Mouse (Mus musculus) liver, embryonic 16.5 days (tissue): ENCODE data around the gene 1190007I07Rik. TPM values are rescaled to one million over a fixed set of nuclear protein-coding genes. Genes with fewer than 3 reads are reported as not detected.
A peak's percentile ranks its signal among the peaks of the same experiment; 100 is the strongest.
"Not testable (repeated sequence)": the region's sequence is repeated elsewhere in the genome, so short reads cannot be mapped to it uniquely, and the experiment has no call there.

ENCODE experiments used
- ATAC-seq: fragments of 200-750 bp; cut with Nextera tagmentation; 2 replicates; pipeline ENCODE4 v1.8.0; 2017; ENCODE audit warnings: low read depth, mild to moderate bottlenecking, moderate number of reproducible peaks, moderate library complexity
- H3K27ac ChIP-seq: fragments of 300-500 bp; sonication (generic); 2 replicates; pipeline ENCODE4 v1.5.1; 2014; ENCODE audit warnings: mild to moderate bottlenecking, low read length
- H3K27me3 ChIP-seq: fragments of 300-500 bp; sonication (generic); 2 replicates; pipeline ENCODE4 v1.6.1; 2014; ENCODE audit warnings: low read depth, low read length, mixed read lengths; ENCODE audit not compliant: control insufficient read depth, insufficient read depth
- H3K36me3 ChIP-seq: fragments of 300-500 bp; sonication (generic); 2 replicates; pipeline ENCODE4 v1.6.1; 2014; ENCODE audit warnings: mild to moderate bottlenecking; ENCODE audit not compliant: control insufficient read depth, insufficient read depth
- H3K4me1 ChIP-seq: fragments of 300-500 bp; sonication (generic); 2 replicates; pipeline ENCODE4 v1.6.1; 2014; ENCODE audit warnings: low read depth, low read length, mixed read lengths; ENCODE audit not compliant: control insufficient read depth
- H3K4me2 ChIP-seq: fragments of 300-500 bp; sonication (generic); 2 replicates; pipeline ENCODE4 v1.6.1; 2014; ENCODE audit warnings: low read depth, low read length, mixed read lengths
- H3K4me3 ChIP-seq: fragments of 300-500 bp; sonication (generic); 2 replicates; pipeline ENCODE4 v1.5.1; 2014; ENCODE audit warnings: low read depth, mild to moderate bottlenecking, low read length
- H3K9ac ChIP-seq: fragments of 300-500 bp; sonication (generic); 2 replicates; pipeline ENCODE4 v1.6.1; 2014; ENCODE audit warnings: low read depth, low read length
- H3K9me3 ChIP-seq: fragments of 300-500 bp; sonication (generic); replicated peaks from 2 replicates; pipeline ENCODE4 v1.6.1; 2016; ENCODE audit warnings: low read length; ENCODE audit not compliant: control insufficient read depth
- WGBS: fragments of 180-500 bp; shearing (Covaris S2); extraction: QIAGEN DNeasy Blood & Tissue Kit; methylation state at CpG from one replicate; pipeline ENCODE4 v1.1.7; 2014; ENCODE audit not compliant: insufficient replicate concordance; 5-methylcytosine and 5-hydroxymethylcytosine counted together
- polyA plus RNA-seq: library from polyadenylated mRNA; unstranded; fragments of >200 nt; fragmentation: Nextera tagmentation; extraction: Ambion mirVana; gene quantifications from 2 replicates; pipeline ENCODE4 v1.2.1, GENCODE M21; 2015

1190007I07Rik gene
- polyA plus RNA-seq, 1 experiment from 2014 or later, result 20.1 TPM

GRCm38 (mm10) chr10:82631133-82631532, 8.1 kb upstream of the 1190007I07Rik start:
- H3K4me1 ChIP-seq, result peaks cover 18% of the 10 kb centered on the region
- peak overlapping the region; percentile 85 for H3K4me3 ChIP-seq
- H3K9ac ChIP-seq, result no peak overlapping the region
- no peak overlapping the region for H3K27ac ChIP-seq
- peaks cover 4% of the 10 kb centered on the region; the same call in 1 of the 2 replicates for H3K36me3 ChIP-seq
- peak overlapping the region; percentile 64 for H3K4me2 ChIP-seq
- 75% methylated on average over 7 of the region's 7 CpGs for WGBS
- no peak for ATAC-seq
- no peaks in the 10 kb centered on the region for H3K9me3 ChIP-seq
- no peaks in the 10 kb centered on the region for H3K27me3 ChIP-seq

GRCm38 (mm10) chr10:82630497-82630896, 7.5 kb upstream of the 1190007I07Rik start:
- peak overlapping the region; percentile 64 for H3K4me2 ChIP-seq
- H3K9ac ChIP-seq, result peak overlapping the region; percentile 83
- WGBS, result 19% methylated on average over 7 of the region's 7 CpGs
- peaks cover 4% of the 10 kb centered on the region; the same call in 1 of the 2 replicates for H3K36me3 ChIP-seq
- peak overlapping the region; percentile 2; the same call in 1 of the 2 replicates for H3K27ac ChIP-seq
- no peaks in the 10 kb centered on the region for H3K27me3 ChIP-seq
- ATAC-seq, result no peak
- H3K9me3 ChIP-seq, result no peaks in the 10 kb centered on the region
- peaks cover 18% of the 10 kb centered on the region for H3K4me1 ChIP-seq
- peak overlapping the region; percentile 85 for H3K4me3 ChIP-seq

- Histone ChIP-seq H3K4me2 (peak within 1 kb of the TSS; percentile 98), H3K27ac (peak within 1 kb of the TSS; percentile 81), H3K9ac (peak within 1 kb of the TSS; percentile 83), H3K4me1 (peaks cover 18% of the 10 kb centered on the region), H3K4me3 (peak within 1 kb of the TSS; percentile 85)
- not testable (repeated sequence) for H3K27me3 ChIP-seq, H3K9me3 ChIP-seq, H3K36me3 ChIP-seq
- WGBS, result under 1% methylated on average over 64 of the region's 78 CpGs
- peak; percentile 98 for ATAC-seq
These were observed 6.7 kb upstream of the 1190007I07Rik start, which contains the start of gene Tdg for GRCm38 (mm10) chr10:82629586-82630255. Tdg (plus strand) TSS chr10:82629828.

- H3K9me3 ChIP-seq, result no peaks in the 10 kb centered on the region
- H3K27ac ChIP-seq, result peak overlapping the region; percentile 81
- WGBS, result 7% methylated on average over 11 of the region's 11 CpGs
- peaks cover 18% of the 10 kb centered on the region for H3K4me1 ChIP-seq
- peak overlapping the region; percentile 85 for H3K4me3 ChIP-seq
- H3K9ac ChIP-seq, result peak overlapping the region; percentile 83
- peak; percentile 3 for ATAC-seq
- no peaks in the 10 kb centered on the region for H3K27me3 ChIP-seq
- H3K36me3 ChIP-seq, result 0 out of 2 replicates have a peak, but pooled peaks cover 4% of the 10 kb centered on the region
- peak overlapping the region; percentile 98 for H3K4me2 ChIP-seq
These were observed 6.1 kb upstream of the 1190007I07Rik start for GRCm38 (mm10) chr10:82629111-82629585.

- ATAC-seq, H3K9ac ChIP-seq, H3K36me3 ChIP-seq, H3K4me1 ChIP-seq, H3K9me3 ChIP-seq, H3K27me3 ChIP-seq: not testable (repeated sequence)
- Histone ChIP-seq H3K27ac (peak overlapping the region; percentile 76), H3K4me2 (peak overlapping the region; percentile 73), H3K4me3 (peak overlapping the region; percentile 80)
- 2% methylated on average over 2 of the region's 2 CpGs for WGBS
These were observed 515 bp upstream of the 1190007I07Rik start for GRCm38 (mm10) chr10:82623553-82623932.

- H3K4me2 ChIP-seq, result peak overlapping the region; percentile 73
- whole genome bisulfite sequencing, result 10% methylated on average over 9 of the region's 9 CpGs
- no peaks in the 10 kb centered on the region for H3K27me3 ChIP-seq
- H3K4me1 ChIP-seq, result no peaks in the 10 kb centered on the region
- peak overlapping the region; percentile 80 for H3K4me3 ChIP-seq
- no peak overlapping the region for H3K27ac ChIP-seq
- H3K9ac ChIP-seq, result peak overlapping the region; percentile 80
- ATAC-seq, result no peak; the same call in 1 of the 2 replicates
- H3K9me3 ChIP-seq, result no peaks in the 10 kb centered on the region
- no peaks in the 10 kb centered on the region for H3K36me3 ChIP-seq
These were observed 793 bp downstream of the 1190007I07Rik start for GRCm38 (mm10) chr10:82622235-82622634.

- H3K9ac ChIP-seq, H3K4me3 ChIP-seq, H3K4me2 ChIP-seq, H3K9me3 ChIP-seq, H3K36me3 ChIP-seq, H3K4me1 ChIP-seq, ATAC-seq, H3K27me3 ChIP-seq, H3K27ac ChIP-seq: not testable (repeated sequence)
- 43% methylated on average over 4 of the region's 4 CpGs for WGBS
These were observed 28.6 kb downstream of the 1190007I07Rik start for GRCm38 (mm10) chr10:82594421-82594820.

GRCm38 (mm10) chr10:82589673-82590072, 33.4 kb downstream of the 1190007I07Rik start:
- not testable (repeated sequence) for H3K9ac ChIP-seq, H3K27me3 ChIP-seq, H3K4me2 ChIP-seq, H3K36me3 ChIP-seq, ATAC-seq, H3K9me3 ChIP-seq, H3K4me3 ChIP-seq, H3K27ac ChIP-seq, H3K4me1 ChIP-seq
- 68% methylated on average over 9 of the region's 9 CpGs for WGBS

- WGBS, result 89% methylated on average over 11 of the region's 11 CpGs
- not testable (repeated sequence) for H3K9ac ChIP-seq, H3K4me1 ChIP-seq, H3K9me3 ChIP-seq, ATAC-seq, H3K4me2 ChIP-seq, H3K27ac ChIP-seq, H3K27me3 ChIP-seq, H3K36me3 ChIP-seq, H3K4me3 ChIP-seq
These were observed 51.9 kb downstream of the 1190007I07Rik start for GRCm38 (mm10) chr10:82571091-82571490.
